23 mouse cellular contexts compared by ENCODE assay signal in the genomic region with DNA sequence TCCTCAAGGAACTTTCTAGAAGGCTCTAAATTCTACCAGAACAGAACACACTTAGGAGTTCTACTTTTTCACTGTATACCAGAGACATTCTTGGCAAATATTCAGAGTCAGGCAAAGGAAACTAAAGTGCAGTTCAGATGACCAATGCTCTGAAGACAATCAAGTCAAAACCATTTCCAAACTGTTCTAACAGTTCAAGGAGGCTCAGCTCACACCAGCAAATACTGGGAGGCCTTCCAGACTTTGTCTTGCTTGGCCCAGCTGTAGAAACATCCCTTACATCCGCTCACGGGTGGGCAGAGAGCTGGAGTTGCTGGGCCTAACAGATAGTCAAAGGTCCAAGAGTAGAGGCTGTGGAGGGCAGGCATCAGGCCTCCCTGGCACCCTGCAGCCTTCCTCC. TPM values are rescaled to one million over a fixed set of nuclear protein-coding genes. Genes with fewer than 3 reads are reported as not detected.
DNase-seq lines count a peak whose midpoint lies in the region; ATAC-seq and TF ChIP-seq lines count a peak whose summit lies in the region.
"Had no signal": no experiment of that assay in that cellular context is flagged by ENCODE, and none has a peak within 500 bp of the region (broad histone marks: within the 10 kb centered on the region; RNA-seq: fewer than 3 reads in every experiment).

No protein-coding gene starts in this region.

- no peaks in the 10 kb centered on the region for H3K36me3 ChIP-seq in heart, embryonic 10.5 days
- H3K36me3 ChIP-seq in hindbrain, postnatal 0 days (ENCODE audit: insufficient read depth, low read length), result no peaks in the 10 kb centered on the region
- H3K36me3 ChIP-seq in hindbrain, embryonic 12.5 days, result no peaks in the 10 kb centered on the region
- no peaks in the 10 kb centered on the region for H3K36me3 ChIP-seq in midbrain, embryonic 11.5 days (ENCODE audit: control insufficient read depth, insufficient read depth, low read length)
- no peaks in the 10 kb centered on the region for H3K36me3 ChIP-seq in midbrain, embryonic 10.5 days
- H3K36me3 ChIP-seq: forebrain, embryonic 10.5 days; G1E; intestine, embryonic 15.5 days; kidney, embryonic 15.5 days; limb, embryonic 10.5 days; liver, embryonic 13.5 days; neural tube, embryonic 15.5 days had no signal

- peak; percentile 94 for DNase-seq in heart, adult 11 months
- DNase-seq in heart, embryonic 10.5 days (ENCODE audit: low spot score), result no peak
- no peak for DNase-seq in hindbrain, postnatal 0 days (ENCODE audit: low spot score)
- peak; percentile 8 for DNase-seq in midbrain, embryonic 11.5 days (ENCODE audit: low spot score, missing footprints)
- no peak for DNase-seq in midbrain, embryonic 10.5 days (ENCODE audit: low spot score)
- DNase-seq in lung, postnatal 36 days, result peak; percentile 31
- DNase-seq in thymus, postnatal 36 days, result no peak
- DNase-seq: cerebellum, adult 18-20 months; forebrain, postnatal 0 days; kidney, postnatal 4 days; layer of hippocampus, adult 9-11 months; liver, embryonic 13.5 days; thymus, adult 18-20 months had no signal

- no peaks in the 10 kb centered on the region for H3K27me3 ChIP-seq in heart, embryonic 10.5 days (ENCODE audit: insufficient read depth, poor library complexity, severe bottlenecking)
- H3K27me3 ChIP-seq in hindbrain, postnatal 0 days (ENCODE audit: insufficient read depth, low read length), result no peaks in the 10 kb centered on the region
- H3K27me3 ChIP-seq in hindbrain, embryonic 12.5 days, result no peaks in the 10 kb centered on the region
- no peaks in the 10 kb centered on the region for H3K27me3 ChIP-seq in midbrain, embryonic 11.5 days (ENCODE audit: control insufficient read depth, insufficient read depth, low read length)
- no peaks in the 10 kb centered on the region for H3K27me3 ChIP-seq in midbrain, embryonic 10.5 days (ENCODE audit: low read depth, poor library complexity, severe bottlenecking)
- H3K27me3 ChIP-seq: intestine, embryonic 15.5 days; kidney, embryonic 15.5 days; liver, embryonic 13.5 days; neural tube, embryonic 15.5 days had no signal

- no peak for TF ChIP-seq CTCF in hindbrain, postnatal 0 days (IDR thresholded peaks at IDR 0.05; ENCODE audit: low read depth)

- H3K4me3 ChIP-seq in heart, embryonic 10.5 days, result no peak overlapping the region
- H3K4me3 ChIP-seq in hindbrain, postnatal 0 days (ENCODE audit: low read length), result no peak overlapping the region
- H3K4me3 ChIP-seq in hindbrain, embryonic 12.5 days, result no peak overlapping the region
- H3K4me3 ChIP-seq in midbrain, embryonic 11.5 days (ENCODE audit: low read depth, low read length), result no peak overlapping the region
- H3K4me3 ChIP-seq in midbrain, embryonic 10.5 days, result no peak overlapping the region
- H3K4me3 ChIP-seq: forebrain, embryonic 10.5 days; intestine, embryonic 15.5 days; kidney, embryonic 15.5 days; left cerebral cortex, adult 2 months; limb, embryonic 10.5 days; liver, embryonic 13.5 days; neural tube, embryonic 15.5 days had no signal

- peaks cover 46% of the 10 kb centered on the region for H3K4me1 ChIP-seq in heart, embryonic 10.5 days
- H3K4me1 ChIP-seq in hindbrain, postnatal 0 days (ENCODE audit: insufficient read depth, low read length), result no peaks in the 10 kb centered on the region
- peaks cover 3% of the 10 kb centered on the region; the same call in 1 of the 2 replicates for H3K4me1 ChIP-seq in hindbrain, embryonic 12.5 days
- H3K4me1 ChIP-seq in midbrain, embryonic 11.5 days (ENCODE audit: control insufficient read depth, insufficient read depth, low read length), result no peaks in the 10 kb centered on the region
- H3K4me1 ChIP-seq in midbrain, embryonic 10.5 days, result peaks cover 10% of the 10 kb centered on the region
- H3K4me1 ChIP-seq: intestine, embryonic 15.5 days; neural tube, embryonic 15.5 days had no signal

- no peak overlapping the region for H3K27ac ChIP-seq in heart, embryonic 10.5 days
- 0 out of 2 replicates have a peak overlapping the region, but pooled peaks have one; percentile 15 for H3K27ac ChIP-seq in hindbrain, postnatal 0 days
- H3K27ac ChIP-seq in hindbrain, embryonic 12.5 days, result no peak overlapping the region
- no peak overlapping the region for H3K27ac ChIP-seq in midbrain, embryonic 11.5 days (ENCODE audit: low read depth, low read length)
- no peak overlapping the region for H3K27ac ChIP-seq in midbrain, embryonic 10.5 days (replicated peaks)
- H3K27ac ChIP-seq: forebrain, embryonic 10.5 days; hindbrain, embryonic 14.5 days; intestine, embryonic 15.5 days; kidney, embryonic 15.5 days; left cerebral cortex, adult 2 months; limb, embryonic 10.5 days; liver, embryonic 13.5 days; neural tube, embryonic 15.5 days had no signal

- H3K4me2 ChIP-seq in hindbrain, postnatal 0 days (ENCODE audit: low read depth, low read length), result no peak overlapping the region
- H3K4me2 ChIP-seq in hindbrain, embryonic 12.5 days (replicated peaks), result no peak overlapping the region
- H3K4me2 ChIP-seq in midbrain, embryonic 11.5 days, result no peak overlapping the region
- H3K4me2 ChIP-seq: hindbrain, embryonic 14.5 days; intestine, embryonic 15.5 days; kidney, embryonic 15.5 days; liver, embryonic 13.5 days; neural tube, embryonic 15.5 days had no signal

- H3K9ac ChIP-seq in hindbrain, postnatal 0 days (replicated peaks; ENCODE audit: low read length), result no peak overlapping the region
- H3K9ac ChIP-seq in hindbrain, embryonic 12.5 days, result no peak overlapping the region
- no peak overlapping the region for H3K9ac ChIP-seq in midbrain, embryonic 11.5 days (ENCODE audit: low read length)
- H3K9ac ChIP-seq: forebrain, postnatal 0 days; hindbrain, embryonic 14.5 days; intestine, embryonic 15.5 days; kidney, embryonic 15.5 days; liver, embryonic 13.5 days; neural tube, embryonic 15.5 days had no signal

- H3K9me3 ChIP-seq in heart, embryonic 10.5 days, result no peaks in the 10 kb centered on the region
- no peaks in the 10 kb centered on the region for H3K9me3 ChIP-seq in hindbrain, postnatal 0 days (ENCODE audit: low read length)
- H3K9me3 ChIP-seq in hindbrain, embryonic 12.5 days (replicated peaks), result no peaks in the 10 kb centered on the region
- no peaks in the 10 kb centered on the region for H3K9me3 ChIP-seq in midbrain, embryonic 11.5 days (ENCODE audit: control insufficient read depth, low read length)
- no peaks in the 10 kb centered on the region for H3K9me3 ChIP-seq in midbrain, embryonic 10.5 days (replicated peaks)
- H3K9me3 ChIP-seq: forebrain, embryonic 10.5 days; G1E; intestine, embryonic 15.5 days; kidney, embryonic 15.5 days; limb, embryonic 10.5 days; liver, embryonic 13.5 days; neural tube, embryonic 15.5 days had no signal

- no peak for ATAC-seq in hindbrain, postnatal 0 days
- ATAC-seq in hindbrain, embryonic 12.5 days (ENCODE audit: low FRiP score), result no peak
- ATAC-seq in midbrain, embryonic 11.5 days (ENCODE audit: low FRiP score), result no peak
- ATAC-seq: forebrain, postnatal 0 days; midbrain, embryonic 16.5 days had no signal

- 83% methylated on average over 2 of the region's 2 CpGs for WGBS in heart, embryonic 10.5 days
- 78% methylated on average over 2 of the region's 2 CpGs for WGBS in hindbrain, postnatal 0 days
- 85% methylated on average over 2 of the region's 2 CpGs for WGBS in hindbrain, embryonic 12.5 days
- WGBS in midbrain, embryonic 11.5 days, result 90% methylated on average over 2 of the region's 2 CpGs
- 86% methylated on average over 2 of the region's 2 CpGs for WGBS in midbrain, embryonic 10.5 days

RNA-seq across cellular contexts. Expression of a gene that starts 34.1 kb away (rescaled TPM):
- 12.5 and 17.9 TPM in 2 replicates for polyA plus RNA-seq in heart, embryonic 10.5 days (2016; fragmentation: Nextera tagmentation; extraction: Ambion mirVana)
- total RNA-seq in hindbrain, postnatal 0 days (2014; rRNA removed), result 46.2 and 60.5 TPM in 2 replicates
- polyA plus RNA-seq in hindbrain, postnatal 0 days (2015; fragmentation: Nextera tagmentation; extraction: Ambion mirVana), result 30.0 and 30.8 TPM in 2 replicates
- 13.3 and 15.5 TPM in 2 replicates for polyA plus RNA-seq in hindbrain, embryonic 12.5 days (2016; fragmentation: Nextera tagmentation; extraction: Ambion mirVana)
- polyA plus RNA-seq in midbrain, embryonic 11.5 days (2014; fragmentation: Nextera tagmentation; extraction: Ambion mirVana), result 9.9 and 10.8 TPM in 2 replicates
- polyA plus RNA-seq in midbrain, embryonic 10.5 days (2016; fragmentation: Nextera tagmentation; extraction: Ambion mirVana), result 5.6 and 7.5 TPM in 2 replicates

Comparison
In these comparisons a context has a peak if more than half of its experiments do, and no peak if none do; other contexts are left out.
1. DNase-seq: peak in heart, adult 11 months (single experiment), midbrain, embryonic 11.5 days (single experiment) and lung, postnatal 36 days (single experiment); none in heart, embryonic 10.5 days (single experiment), hindbrain, postnatal 0 days (single experiment), midbrain, embryonic 10.5 days (single experiment) and thymus, postnatal 36 days (0 of 2).